Mouse (Mus musculus) skeletal muscle tissue, postnatal 0 days (tissue): ENCODE data around the gene Atpaf1. TPM values are rescaled to one million over a fixed set of nuclear protein-coding genes. Genes with fewer than 3 reads are reported as not detected.

Experiments used
- polyA plus RNA-seq: library from polyadenylated mRNA; unstranded; fragments of >200 nt; fragmentation: Nextera tagmentation; extraction: Ambion mirVana; gene quantifications from 2 replicates; pipeline ENCODE4 v1.2.1, GENCODE M21; 2015

The Atpaf1 gene
- 55.5 and 58.5 TPM in 2 replicates for polyA plus RNA-seq

GRCm38 (mm10) chr4:115784769-115785510 is at the start of gene Atpaf1:
Atpaf1 (plus strand) TSS chr4:115784812.

DNA sequence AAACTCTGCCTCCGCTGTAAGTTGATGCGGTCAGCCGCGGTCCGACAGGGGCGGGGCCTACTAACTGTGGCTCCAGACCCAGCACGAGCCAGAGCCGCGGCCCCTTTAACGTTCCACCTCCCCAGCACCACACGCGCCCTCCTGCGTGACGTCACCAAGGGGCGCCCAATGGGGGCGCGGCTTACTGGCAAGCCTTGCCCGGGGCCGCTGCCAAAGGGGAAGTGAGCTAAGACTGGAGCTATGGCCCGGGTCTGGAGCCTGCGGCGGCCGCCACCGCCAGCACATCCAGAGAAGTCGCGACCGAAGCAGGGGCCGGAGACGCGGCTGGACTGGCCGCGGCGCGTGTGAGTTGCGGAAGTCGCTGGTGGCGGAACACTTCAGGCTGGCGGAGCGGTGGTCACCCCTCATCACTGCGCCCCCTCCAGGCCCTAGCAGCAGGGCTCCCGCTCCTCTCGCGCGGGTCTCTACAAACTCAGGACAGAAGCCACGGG is 47.0 kb upstream of the Atpaf1 start, which contains the start of gene Efcab14:
Efcab14 (plus strand) TSS at position 194 of the 491 bp plus-strand sequence.

DNA sequence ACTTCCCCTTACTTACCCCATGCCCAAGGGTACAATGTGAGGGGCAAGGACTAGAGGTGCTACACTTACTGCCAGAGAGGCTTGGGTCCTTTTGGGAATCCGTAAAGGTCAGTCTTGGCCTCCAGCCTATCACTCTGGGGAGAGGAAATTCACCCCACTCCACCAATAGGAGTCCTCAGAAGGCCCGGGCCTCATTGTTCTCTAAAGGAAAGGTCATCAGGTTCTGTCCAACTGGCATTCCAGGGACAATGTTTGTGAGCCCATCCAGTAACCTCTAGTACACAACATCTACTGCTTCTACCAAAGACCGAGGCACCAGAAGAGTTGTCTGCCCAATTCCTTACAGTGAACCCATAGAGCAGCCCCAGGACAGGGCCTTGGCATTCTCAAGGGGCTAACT is 3.7 kb upstream of the Atpaf1 start, which contains the start of gene Tex38:
Tex38 (minus strand) TSS at position 101 of the 400 bp plus-strand sequence.

GRCm38 (mm10) chr4:115827888-115828571 is 43.4 kb downstream of the Atpaf1 start, which contains the start of gene Mob3c:
Mob3c (plus strand) TSS chr4:115828092.

GRCm38 (mm10) chr4:115838696-115839641 is 54.4 kb downstream of the Atpaf1 start, which contains the start of gene Mknk1:
Mknk1 (plus strand) TSS chr4:115839198.

Other genes starting within 250 kb of the Atpaf1 start
- not detected in 2 replicates for gene Cyp4a31, start 221.2 kb upstream of the Atpaf1 start, polyA plus RNA-seq
- not detected in 2 replicates for gene Cyp4a32, start 183.8 kb upstream of the Atpaf1 start, polyA plus RNA-seq
- gene Cyp4b1, start 137.1 kb upstream of the Atpaf1 start, polyA plus RNA-seq: 8.1 and 14.9 TPM in 2 replicates
- gene Efcab14, start 47.1 kb upstream of the Atpaf1 start, polyA plus RNA-seq: 21.4 and 23.9 TPM in 2 replicates
- 0.33 and 0.44 TPM in 2 replicates for gene Tex38, start 3.8 kb upstream of the Atpaf1 start, polyA plus RNA-seq
- gene Mob3c, start 43.3 kb downstream of the Atpaf1 start, polyA plus RNA-seq: 6.6 TPM in 2 replicates
- gene Mknk1, start 54.4 kb downstream of the Atpaf1 start, polyA plus RNA-seq: 33.1 and 36.1 TPM in 2 replicates
- gene Kncn, start 99.6 kb downstream of the Atpaf1 start, polyA plus RNA-seq: not detected in 2 replicates
- not detected in 2 replicates for gene 6430628N08Rik, start 105.9 kb downstream of the Atpaf1 start, polyA plus RNA-seq
- gene Dmbx1, start 155.1 kb downstream of the Atpaf1 start, polyA plus RNA-seq: not detected in 2 replicates
- gene Faah, start 233.1 kb downstream of the Atpaf1 start, polyA plus RNA-seq: 0.18 and 0.29 TPM in 2 replicates